Mouse (Mus musculus): ENCODE data around the gene 1700009N14Rik. TPM values are rescaled to one million over a fixed set of nuclear protein-coding genes. Genes with fewer than 3 reads are reported as not detected.

Gene 1700009N14Rik
- not detected for polyA plus RNA-seq (2017; shearing (Covaris generic))

DNA sequence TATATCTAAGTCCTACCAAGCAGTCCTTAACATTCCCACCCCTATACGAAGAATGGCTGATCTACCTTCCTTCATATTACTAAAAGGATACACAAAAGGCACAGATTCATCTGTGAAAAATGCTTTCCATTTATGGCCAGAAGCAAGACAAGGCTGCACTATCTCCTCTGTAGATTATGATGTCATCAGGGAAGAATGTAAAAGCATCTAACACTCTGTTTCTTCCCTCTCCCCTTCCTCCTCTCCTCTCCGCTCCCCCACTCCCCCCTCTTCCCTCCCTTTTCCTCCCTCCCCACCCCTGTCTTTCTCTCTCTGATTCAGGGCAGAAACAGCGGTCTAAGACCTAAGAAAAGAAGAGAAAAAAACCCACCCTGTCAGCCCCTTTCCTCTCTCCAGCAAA lies at the start of gene 1700009N14Rik:
TSS of gene 1700009N14Rik (plus strand) at position 227 of the 400 bp plus-strand sequence.
- no peak for ATAC-seq

DNA sequence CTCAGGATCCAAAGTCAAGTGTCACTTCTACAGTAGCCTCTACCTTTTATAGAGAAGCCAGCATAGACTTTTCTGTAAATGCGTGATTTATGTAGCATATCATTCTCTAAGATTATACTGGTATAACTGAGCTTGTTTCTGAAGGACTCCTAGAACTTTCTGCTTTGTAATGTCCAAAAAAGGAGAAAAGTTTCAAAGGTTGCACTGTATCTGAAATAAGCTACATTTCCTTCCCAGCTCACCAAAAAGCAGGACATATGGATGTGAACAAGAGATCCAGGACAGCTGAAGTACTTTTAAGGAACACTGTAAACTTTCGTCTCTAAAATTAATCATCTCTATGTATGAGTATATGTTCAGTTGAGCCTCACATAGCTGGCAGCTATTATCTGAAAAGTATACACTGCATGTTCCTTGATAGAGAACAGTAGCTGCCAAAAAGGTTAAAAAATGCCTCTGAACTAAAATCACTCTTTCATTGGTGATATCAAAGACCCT lies 12.2 kb upstream of the 1700009N14Rik start:
- no peak for ATAC-seq

DNA sequence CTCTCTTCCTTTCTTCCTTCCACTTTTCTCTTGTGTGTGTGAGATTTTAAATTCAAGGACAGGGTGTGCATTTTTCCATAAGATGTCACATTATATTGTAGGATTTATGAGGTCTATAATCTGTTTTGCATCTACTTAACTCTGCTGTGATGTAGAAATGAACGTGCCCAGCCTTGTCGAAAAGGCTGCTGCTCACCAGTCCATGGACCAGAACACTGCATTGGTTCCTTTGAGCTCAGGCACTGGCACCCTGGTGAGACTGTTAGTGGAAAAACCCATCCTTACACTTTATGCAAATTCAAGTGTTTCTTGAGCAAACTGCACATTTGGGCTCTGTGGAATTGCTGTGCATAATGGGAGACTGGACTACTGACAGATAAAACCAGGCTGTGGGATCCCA lies 24.2 kb downstream of the 1700009N14Rik start:
- no peak for ATAC-seq

GRCm38 (mm10) chr4:39486393-39486792 lies 36.3 kb downstream of the 1700009N14Rik start:
- ATAC-seq, result no peak

DNA sequence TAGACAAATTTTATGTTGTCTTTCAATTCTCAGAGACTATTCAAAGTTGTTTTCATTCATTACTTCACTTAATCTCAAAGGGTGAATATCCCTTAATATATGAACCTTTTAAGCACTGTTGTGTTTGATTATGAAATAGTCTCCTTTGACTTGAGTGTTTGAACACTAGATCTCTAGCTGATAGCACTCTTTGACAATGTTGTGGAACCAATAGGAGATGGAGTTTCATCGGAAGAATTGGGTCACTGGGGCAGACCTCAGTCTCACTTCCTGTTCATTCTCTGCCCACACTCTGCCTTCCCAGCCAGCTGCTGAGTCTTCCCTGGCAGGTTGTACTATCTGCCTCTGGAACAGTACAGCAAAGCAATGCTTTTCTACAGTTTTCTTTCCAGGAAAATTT lies 43.5 kb downstream of the 1700009N14Rik start:
- no peak for ATAC-seq

DNA sequence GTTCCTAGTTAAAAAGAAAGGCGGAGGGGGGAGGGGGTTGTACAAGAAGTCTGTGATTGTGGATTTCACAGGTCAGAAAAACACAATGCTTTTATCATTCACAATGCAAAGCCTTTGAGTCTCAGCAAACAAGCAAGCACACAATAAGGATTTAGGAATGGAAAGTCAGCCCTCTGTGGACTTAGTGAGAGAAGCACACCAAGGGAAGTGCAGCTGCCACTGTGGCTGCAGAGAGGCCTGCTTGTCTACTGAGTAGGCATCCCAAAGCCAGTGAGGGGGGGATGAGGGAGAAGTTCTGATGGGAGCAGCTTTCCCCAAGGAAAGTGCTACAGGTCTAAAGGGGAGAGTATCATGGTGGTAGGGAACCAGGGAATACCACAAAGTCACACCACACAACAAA lies 45.8 kb downstream of the 1700009N14Rik start:
- no peak for ATAC-seq

Data from inflammation-experienced regulatory T-cells, adult 6 months (primary cell).